Mouse (Mus musculus): ENCODE measurements around the gene Gpm6a.

DNA sequence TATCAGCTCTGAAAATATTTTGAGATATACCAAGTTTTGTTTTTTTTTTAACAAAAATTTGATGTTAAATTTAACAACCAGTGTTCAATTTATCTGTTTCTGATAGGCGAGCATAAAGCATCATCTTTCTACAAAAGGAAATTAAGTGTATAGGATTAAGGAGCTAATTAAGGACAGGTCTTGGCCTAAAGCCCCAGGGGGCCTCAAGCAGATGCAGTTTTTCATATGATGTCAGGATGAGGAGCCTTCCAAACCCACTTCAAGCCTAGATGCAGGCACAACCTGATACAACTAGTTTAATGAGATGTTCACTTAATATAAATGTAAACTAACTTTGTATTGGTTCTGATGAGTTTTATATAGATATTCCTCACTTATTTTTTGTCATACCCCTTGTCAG lies 22.0 kb downstream of the Gpm6a start:
- TF ChIP-seq CTCF (IDR thresholded peaks at IDR 0.05) (no peak), EP300 (IDR thresholded peaks at IDR 0.05) (no peak)
